Mouse (Mus musculus) gastrocnemius, postnatal 36 days (tissue): Measurements from ENCODE around the gene Lrfn4. TPM values are rescaled to one million over a fixed set of nuclear protein-coding genes. Genes with fewer than 3 reads are reported as not detected.
"Not testable (repeated sequence)": the region's sequence is repeated elsewhere in the genome, so short reads cannot be mapped to it uniquely, and the experiment has no call there.

Experiments
- DNase-seq, 2 experiments: peaks; one replicate each; pipeline ENCODE4 v3.0.0; 2022
- intact Hi-C: fragments of 180-260 bp; cut with DNase I; formaldehyde crosslinking; loops from one replicate; pipeline ENCODE4 v1.15.1; 2025
- total RNA-seq, 2 experiments: library from RNA; stranded (reverse); gene quantifications; 2 replicates each; pipeline ENCODE4 v1.2.3; 2021

Gene Lrfn4
- total RNA-seq, 2 experiments from 2014 or later: 1.1 to 1.8 TPM

DNA sequence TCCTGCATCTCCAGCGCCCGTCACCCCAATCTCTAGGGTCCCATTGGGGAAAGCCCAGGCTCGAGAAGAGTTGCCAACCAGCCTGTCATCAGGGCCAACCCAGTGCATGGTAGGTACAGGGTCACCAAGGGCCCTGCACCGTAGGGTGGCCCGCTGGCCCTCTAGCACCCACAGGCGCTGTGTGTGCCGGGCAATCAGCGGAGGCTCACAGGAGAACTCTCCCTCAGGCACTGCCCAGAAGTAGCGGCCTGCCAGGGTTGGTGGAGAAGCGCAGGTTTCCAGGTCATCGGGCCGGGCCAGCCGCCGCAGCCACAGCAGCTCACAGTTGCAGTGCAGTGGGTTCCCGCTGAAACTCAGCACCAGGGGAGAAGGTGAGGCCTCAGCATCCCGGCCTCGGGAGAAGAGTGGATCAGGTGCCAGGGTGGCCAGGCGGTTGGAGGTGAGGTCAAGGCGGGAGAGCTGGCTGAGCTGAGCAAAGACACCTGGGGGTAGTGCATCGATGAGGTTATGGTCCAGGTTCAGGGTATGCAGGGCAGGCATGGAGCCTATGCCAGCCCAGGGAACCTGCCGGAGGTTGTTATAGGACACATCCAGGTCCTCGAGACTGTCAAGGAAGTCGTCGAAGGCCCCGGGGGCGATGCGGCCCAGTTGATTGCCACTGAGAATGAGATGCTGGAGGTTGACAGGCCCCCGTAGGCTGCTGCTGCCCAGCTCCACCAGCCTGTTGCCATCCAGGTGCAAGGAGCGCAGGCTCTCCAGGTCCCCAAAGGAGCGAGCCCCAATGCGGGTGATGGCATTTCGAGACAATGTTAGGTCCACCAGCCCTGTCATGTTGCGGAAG is 1.8 kb downstream of the Lrfn4 start:
- intact Hi-C loops: loop anchor here (2.0 kb wide), 1 partner anchor 115 kb away; the partner anchor contains the start of gene 2010003K11Rik

DNA sequence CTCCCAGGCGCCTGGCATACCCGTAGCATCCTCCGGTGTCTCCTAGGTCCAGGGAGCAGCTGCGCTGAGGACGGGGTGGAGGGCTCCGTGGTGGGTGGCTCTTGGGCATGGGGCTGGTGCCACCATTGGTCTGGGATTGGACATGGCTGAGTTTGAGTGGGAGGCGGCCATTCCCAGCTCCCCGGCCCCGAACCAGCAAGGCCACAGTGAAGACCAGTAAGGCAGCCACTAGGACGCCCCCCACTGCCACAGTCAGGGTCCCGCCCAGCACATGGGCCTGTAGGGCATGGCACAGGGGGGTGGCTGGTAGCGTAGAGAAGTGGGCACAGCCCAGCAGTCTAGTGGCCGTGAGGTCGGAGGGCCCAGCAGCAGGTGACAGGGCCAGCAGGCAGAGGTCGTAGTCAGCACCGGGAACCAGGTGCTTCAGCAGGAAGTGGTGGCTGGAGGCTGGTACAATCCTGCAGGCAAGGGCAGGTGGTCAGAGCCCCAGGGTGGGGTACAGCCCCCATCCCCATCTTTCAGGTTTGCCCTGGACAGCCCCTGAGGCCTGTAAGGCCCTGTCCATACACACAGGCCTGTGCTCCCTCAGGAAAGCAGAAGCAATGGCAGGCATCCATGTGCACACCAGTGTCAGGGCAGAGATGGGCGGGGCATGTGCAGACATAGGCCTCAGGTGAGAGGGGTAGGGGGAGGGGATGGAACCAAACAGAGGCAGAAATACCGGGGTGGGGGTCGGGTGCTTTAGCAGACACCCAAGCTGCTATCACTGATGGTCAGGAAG is 3.1 kb downstream of the Lrfn4 start:
- no peak for DNase-seq
- intact Hi-C loops: no loop called here

More for the DNA sequence above, 1.8 kb downstream of the Lrfn4 start:
- no peak for DNase-seq

DNA sequence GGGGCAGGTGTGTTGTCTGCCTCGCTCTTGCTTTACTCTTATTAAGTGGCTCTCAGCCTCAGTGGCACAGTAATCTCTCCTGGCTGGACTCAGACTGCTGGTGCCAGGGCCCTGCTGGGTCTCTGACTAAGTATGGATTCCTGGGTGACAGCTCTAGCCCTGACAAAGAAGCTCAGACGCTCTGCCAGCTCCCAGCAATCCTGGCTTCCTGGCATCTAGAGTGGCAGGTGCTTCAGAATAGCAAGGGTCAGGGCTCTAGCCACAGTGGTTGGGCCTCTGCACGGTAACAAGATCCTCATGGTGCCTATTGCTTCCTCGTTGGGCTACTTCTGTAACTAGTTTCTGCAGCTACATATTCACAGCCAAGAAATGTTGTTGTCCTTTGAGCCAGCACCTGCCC is 5.4 kb downstream of the Lrfn4 start:
- intact Hi-C loops: no loop called here
- no peak for DNase-seq

DNA sequence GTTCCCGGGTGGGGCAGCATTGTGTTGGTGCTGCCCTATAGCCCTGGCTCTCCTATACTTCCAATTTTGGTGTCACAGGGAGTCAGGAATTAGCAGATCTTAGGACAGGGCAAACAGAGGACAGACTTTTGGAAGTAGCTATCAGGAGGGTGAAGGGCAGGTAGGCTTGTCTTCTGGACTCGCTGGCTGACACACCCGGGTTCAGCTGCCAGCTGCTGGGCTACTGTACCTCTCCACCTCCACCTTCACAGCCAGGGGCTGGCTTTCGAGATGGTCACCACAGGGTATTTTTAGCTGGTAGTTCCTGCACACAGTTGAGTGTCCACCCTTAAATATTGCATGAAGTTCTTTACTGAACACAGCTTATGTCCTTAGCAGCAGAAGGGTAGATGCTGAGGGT is 7.0 kb downstream of the Lrfn4 start:
- intact Hi-C loops: no loop called here
- no peak for DNase-seq

DNA sequence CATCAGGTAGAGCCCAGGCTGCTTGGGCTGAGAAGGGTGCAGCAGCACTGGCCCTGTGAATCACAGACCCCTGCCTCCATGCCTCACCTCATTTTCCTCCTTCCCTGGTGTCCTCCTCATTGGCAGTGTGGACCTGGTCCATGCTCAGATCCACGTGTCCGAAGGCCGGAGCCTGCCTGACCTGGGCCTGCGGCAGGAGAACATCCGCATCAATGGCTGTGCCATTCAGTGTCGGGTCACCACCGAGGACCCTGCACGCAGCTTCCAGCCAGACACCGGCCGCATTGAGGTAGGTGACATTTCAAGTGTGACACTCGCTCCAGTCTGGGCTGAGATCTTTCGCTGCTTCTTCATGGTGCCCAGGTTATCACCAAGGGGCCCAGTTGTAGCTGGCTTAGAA is 8.1 kb downstream of the Lrfn4 start:
- intact Hi-C loops: no loop called here
- DNase-seq: no peak

DNA sequence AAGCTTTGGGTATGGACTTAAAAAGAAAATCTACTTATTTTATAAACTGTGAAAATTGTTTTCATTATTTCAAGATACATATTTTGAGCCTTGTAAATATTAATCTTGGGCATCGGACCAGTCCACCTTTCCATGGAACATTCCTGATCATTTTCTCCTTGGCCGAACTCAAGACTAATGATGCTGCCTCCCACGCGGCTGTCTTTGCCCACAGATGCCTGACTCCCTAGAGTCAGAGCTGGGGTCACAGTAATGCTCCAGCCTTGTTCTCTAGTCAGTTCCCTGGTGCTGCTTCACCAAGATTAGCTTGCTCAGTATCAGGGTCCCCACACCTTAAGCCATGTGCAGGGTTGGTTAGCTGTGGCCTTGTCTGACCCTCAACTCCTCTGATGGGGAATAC is 9.8 kb downstream of the Lrfn4 start:
- intact Hi-C loops: no loop called here
- no peak for DNase-seq

DNA sequence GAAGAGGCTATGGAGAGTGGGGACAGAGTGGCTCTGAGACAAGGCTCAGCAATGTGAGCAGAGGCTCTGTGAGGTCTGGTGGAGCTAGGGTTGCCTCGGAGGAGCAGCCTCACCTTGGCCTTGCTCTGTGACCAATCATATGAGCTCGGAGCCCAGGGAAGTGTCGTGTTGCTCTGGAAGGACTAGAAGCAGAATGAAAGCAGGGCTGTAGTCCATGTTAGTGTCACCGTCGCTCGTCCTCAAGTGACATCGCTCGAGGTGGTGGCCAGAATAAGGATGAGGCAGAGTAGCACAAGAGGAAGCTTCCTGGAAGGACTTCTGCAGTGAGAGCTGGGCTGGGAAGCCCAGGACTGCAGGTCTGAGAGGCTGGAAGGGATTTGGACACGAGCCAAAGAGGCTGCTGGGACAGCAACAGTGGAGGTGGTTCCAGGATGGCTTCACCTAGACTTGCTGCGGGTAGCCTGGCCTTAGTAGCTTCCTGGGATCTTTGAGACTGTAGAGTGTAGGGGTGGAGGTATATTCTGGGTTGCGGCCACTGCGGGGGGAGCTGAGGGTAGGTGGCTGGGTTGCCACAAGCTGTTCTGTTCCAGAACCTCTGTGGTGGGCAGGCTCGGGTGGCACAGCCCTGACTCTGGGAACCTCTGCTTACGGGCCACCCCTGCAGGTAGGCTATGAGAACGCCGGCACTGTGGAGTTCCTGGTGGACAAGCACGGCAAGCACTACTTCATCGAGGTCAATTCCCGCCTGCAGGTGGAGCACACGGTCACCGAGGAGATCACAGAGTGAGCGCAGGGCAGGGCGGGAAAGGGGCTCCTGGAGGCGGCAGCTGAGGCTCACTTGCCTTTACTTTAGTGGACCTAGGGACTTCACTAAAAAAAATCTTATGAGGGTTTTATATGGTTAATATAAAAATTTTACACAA is 11.4 kb downstream of the Lrfn4 start:
- no peak for DNase-seq
- intact Hi-C loops: no loop called here

DNA sequence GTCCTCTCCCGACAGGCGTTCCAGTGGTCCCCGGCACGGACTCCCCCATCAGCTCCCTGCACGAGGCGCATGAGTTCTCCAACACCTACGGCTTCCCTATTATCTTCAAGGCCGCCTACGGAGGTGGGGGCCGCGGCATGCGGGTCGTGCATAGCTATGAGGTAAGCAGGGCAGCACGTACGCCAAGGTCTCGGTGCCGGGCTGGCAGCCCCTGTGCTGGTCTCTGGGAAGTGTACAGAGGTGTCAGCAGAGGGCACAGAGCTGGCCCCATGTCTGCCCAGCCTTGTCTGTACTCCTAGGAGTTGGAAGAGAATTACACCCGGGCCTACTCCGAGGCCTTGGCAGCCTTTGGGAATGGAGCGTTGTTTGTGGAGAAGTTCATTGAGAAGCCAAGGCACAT is 13.0 kb downstream of the Lrfn4 start:
- DNase-seq: no peak
- intact Hi-C loops: no loop called here

DNA sequence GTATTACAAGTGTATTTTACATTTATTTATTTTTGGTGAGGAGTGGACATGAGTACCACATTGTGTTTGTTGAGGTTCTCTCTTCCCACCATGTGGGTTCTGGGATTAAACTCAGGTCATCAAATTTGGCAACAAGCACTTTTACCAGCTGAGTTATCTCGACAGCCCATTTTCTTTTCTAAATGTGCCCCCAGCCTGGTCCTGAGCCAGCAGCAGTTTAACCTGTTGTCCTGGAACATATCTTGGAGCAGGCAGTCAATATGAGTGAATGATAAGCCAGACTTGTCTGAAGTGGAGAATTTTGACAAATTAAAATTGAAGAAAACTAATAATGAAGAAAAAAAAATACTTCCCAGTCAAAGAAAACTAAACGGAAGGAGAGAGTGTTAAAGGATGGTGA is 19.4 kb downstream of the Lrfn4 start:
- intact Hi-C loops: no loop called here
- no peak for DNase-seq

DNA sequence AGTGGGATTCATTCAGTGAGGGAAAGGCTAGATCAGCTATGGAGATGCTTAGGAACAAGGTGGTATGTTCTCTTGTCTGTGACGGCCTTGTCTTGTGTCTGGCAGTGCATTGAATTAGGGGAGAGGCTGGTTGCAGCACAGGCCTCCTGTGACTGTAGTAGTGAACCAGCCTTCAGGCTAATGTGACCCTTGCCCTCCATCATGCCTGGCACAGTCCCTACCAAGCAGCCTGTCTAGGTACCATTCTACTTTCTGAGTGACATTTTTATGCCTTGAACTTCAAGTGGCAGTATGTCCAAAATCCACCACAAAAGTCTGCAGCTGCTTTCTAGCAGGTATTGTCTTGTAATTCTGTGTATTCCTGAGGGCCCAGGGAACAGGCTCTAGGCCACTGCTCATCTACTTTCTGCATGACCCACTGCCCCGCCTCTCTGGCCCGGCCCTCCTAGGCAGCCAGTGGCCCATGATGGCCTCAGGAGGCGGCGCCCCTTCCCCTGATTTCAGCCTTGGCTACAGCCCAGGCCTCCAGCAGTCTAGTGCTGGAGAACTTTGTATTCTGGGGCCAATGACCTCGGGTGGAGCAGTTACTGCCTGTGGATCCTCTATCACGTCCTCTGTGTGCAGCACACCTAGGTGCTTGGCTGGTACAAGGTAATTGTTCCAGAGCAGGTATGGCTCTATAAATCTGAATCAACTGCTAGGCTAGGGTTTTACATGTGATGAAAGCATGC is 21.5 kb downstream of the Lrfn4 start:
- no peak for DNase-seq
- intact Hi-C loops: no loop called here

DNA sequence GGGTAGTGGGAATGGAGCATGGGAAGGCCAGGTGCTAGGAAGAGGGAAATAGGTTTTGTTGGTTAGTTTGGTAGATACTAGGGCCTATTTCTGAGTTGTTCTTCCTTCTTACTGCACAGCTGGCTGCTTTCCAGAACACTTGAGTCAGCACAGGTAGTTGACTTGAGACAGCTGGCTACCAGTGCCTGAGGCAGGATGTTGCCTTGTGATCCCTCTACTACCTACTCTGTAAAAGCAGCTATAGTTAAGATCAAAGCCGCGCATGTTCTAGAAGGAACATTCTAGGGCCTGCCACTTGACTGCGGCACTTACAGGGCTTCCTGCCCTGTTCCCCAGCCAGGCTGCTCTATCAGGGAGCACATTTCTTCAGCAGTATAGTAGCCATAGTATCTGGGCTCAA is 25.4 kb downstream of the Lrfn4 start:
- intact Hi-C loops: no loop called here
- no peak for DNase-seq

DNA sequence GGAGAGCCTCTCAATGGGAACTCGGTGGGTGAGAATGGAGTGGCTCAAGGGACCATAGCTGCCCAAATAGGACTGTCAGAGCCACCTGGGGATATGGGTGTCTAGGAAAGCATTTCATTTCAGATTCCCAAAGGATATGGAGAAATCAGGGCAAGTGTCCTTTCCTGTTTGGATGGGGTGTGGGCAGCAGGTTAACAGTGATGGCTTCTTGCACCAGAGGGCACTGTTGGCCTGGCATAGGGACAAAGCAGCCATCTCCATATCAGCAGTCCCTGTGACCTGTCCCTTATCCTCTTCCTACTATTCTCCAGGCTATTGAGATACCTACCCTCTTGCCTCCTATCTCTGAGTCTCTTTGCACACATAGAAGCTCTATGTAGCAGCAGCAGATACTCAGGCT is 26.4 kb downstream of the Lrfn4 start:
- intact Hi-C loops: no loop called here

DNA sequence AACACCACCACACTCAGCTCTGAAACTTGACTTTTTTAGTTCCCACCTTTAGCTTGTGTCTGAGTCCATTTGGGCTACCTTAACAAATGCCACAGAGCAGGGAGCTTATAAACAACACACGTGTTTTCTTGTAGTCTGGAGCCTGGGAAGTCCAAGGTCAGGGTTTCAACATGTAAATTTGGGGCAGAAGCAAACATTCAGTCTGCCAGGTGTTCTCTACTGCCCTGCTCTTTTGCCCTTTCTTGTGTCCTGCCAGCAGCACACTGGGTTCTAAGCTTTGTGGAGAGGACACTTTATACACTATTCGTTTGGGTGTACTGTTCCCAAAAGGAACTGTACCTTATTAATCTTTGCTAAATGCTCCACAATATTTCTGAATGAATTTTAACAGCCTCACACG is 27.0 kb downstream of the Lrfn4 start:
- no peak for DNase-seq
- intact Hi-C loops: no loop called here

More for the DNA sequence above, 26.4 kb downstream of the Lrfn4 start:
- no peak for DNase-seq

DNA sequence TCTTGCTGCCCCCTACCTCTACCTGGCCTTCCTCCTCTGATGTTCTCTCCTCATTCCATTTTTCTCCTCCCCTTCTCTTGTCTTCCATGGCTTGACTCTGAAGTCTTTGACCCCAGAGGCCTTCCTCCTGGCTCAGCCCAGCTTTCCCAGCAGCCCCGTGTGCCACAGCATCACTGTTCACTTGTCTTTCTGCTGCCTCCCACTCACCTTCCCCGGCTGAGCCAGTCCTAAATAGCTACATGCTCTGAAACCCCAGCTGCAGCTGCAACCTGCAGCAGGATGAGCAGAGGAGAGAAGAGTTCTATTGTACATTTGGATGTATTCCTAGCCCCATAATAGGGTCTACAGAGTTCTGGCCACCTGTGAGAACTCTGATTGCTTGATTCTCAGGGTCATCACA is 28.0 kb downstream of the Lrfn4 start:
- intact Hi-C loops: no loop called here
- no peak for DNase-seq

DNA sequence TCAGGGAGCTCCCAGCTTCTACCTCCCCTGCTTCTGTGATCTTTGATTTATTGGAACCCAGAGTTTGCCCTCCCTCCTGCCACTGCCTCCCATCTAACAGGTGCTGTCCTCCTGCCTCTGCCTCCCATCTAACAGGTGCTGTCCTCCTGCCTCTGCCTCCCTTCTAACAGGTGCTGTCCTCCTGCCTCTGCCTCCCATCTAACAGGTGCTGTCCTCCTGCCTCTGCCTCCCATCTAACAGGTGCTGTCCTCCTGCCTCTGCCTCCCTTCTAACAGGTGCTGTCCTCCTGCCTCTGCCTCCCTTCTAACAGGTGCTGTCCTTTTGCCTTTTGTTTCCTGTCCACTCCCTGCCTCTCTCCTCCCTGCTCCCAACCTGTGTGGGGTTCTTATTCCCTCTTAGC is 28.7 kb downstream of the Lrfn4 start:
- DNase-seq, intact Hi-C loops: not testable (repeated sequence)

DNA sequence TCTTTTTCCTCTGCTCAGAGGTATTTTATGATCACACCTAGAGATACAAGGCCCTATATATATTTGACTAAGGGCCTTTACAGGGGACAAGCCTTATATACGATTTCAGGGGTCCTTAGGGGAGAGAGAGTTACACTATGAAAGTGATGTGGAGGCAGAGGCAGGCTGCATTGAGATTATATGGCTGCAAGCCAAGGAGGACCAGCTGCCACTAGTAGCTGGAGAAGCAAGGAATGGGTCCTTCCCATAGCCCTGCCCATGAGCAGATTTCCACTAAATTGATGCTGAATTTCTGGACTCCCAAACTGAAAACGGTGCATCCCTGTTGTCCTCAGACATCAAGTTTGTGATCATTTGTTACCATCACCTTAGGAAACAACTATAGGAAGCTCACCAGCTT is 31.6 kb downstream of the Lrfn4 start:
- DNase-seq: no peak
- intact Hi-C loops: no loop called here

DNA sequence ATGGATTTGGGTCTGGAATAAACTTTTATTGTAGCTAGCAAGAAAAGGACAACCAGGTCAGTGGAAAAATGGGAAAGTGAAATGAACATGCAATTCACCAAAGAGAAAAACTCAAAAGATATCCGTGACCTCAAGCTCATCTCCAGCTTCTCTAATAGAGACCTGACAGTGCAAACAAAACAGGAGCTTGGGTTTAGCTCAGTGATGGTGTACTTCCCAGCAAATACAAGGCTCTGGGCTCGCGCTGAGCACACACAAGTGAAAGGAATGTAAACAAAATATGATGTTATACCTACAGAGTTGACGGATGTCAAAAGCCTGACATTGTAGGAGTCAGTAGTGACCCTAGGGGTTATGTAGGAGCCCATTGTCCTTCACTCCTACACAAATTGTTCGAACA is 36.2 kb downstream of the Lrfn4 start:
- DNase-seq: no peak
- intact Hi-C loops: no loop called here

DNA sequence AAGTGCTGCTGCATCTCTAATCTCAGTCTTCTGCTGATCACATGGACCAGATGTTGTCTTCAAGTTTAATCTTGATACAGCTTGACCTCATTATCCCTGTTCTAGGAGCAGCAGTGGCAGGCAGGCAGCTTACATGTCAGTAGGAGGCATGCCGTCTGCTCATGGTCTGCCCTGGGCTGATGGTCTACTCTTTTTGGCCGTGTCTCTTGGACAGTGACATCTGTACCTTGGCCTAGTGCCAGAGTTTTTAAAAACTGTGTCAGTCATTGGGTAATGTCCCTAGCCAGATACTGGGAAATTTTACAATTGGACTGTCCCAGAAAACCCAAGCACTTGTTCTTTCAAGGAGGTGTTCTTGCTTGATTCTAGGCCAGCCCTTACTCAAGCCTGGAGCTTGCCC is 36.7 kb downstream of the Lrfn4 start:
- intact Hi-C loops: no loop called here
- no peak for DNase-seq

DNA sequence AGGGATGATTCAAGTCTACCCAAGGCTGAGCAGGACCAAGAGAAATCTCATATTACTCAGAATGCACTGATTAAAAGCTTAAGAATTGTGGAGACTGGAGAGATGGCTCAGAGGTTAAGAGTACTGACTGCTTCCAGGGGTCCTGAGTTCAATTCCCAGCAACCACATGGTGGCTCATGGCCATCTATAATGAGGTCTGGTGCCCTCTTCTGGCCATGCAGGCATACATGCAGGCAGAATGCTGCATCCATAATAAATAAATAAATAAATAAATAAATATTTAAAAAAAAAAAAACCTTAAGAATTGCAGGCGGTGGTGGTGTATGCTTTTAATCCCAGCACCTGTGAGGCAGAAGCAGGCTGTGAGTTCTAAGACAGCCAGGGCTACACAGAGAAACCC is 42.2 kb downstream of the Lrfn4 start:
- no peak for DNase-seq
- intact Hi-C loops: no loop called here

DNA sequence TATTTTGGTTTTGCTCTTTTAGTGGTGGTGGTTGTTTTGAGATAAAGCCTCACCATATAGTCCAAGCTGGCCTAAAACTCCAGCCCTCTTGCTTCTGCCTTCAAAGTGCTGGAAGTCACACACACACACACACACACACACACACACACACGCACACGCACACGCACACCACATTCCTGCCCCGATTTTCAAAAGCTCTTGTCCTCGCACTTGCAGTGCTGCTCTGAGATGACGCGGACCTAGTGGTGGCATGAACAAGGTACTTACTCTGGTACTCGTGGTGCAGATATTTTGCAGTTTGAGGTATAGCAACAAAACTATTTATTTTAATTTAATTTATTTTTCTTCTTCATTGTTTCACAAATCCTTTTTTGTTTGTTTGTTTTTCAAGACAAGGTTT is 43.0 kb downstream of the Lrfn4 start:
- intact Hi-C loops: no loop called here
- no peak for DNase-seq
